Mouse (Mus musculus) heart, adult 9 months (tissue): ENCODE measurements at regions not wholly inside any gene's neighbourhood (a gene's known extent, or its start where the extent isn't known, plus 50 kb on each side); places are given as distances from the start of the nearest gene placed in this dataset.
A peak's percentile ranks its signal among the peaks of the same experiment; 100 is the strongest.

Experiments used
- DNase-seq, 2 experiments: peaks; one replicate each; pipeline ENCODE4 v3.0.0; 2022; ENCODE audit warnings: low spot score in 2 of 2

- no peak for DNase-seq
Measured at GRCm38 (mm10) chr4:9935949-9936348, 938.3 kb upstream of the 2610301B20Rik start.

- peak; percentile 1 to 29 for DNase-seq
Measured at GRCm38 (mm10) chr4:9951441-9951840, 922.9 kb upstream of the 2610301B20Rik start.

GRCm38 (mm10) chr4:9974631-9975030, 899.7 kb upstream of the 2610301B20Rik start:
- no peak for DNase-seq

DNA sequence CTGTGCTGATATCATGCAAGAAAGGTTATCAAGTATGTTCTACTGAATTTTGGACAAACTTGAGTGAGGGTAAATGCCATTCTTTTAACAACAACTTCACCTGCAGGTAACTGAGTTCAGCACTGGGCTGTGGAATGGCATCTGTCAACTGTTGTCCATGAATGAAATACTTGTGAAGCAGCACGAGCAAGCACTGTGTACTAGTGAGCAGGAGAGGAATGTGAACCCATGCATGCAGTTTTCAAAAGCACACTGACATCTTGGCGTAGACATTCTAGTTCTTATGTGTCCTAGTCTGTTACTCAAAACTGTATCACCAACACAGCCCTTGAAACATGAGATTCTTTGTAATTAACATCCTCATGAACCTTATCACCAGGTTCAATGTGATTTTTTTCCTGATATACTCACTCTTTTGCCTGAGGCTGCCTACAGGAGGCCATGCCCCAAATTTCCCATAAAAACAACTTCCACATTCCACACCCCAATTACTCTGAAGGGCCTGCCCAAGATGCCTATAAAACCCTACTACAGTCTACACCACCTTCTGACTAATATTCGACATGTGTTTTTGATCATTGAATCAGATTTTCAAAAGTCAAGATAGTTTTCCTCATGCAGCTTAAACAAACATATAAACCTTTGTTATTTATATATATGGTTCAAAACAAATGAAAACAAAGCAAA, 892.8 kb upstream of the 2610301B20Rik start:
- DNase-seq, result no peak

- no peak for DNase-seq
Measured at GRCm38 (mm10) chr4:9982786-9983525, 891.3 kb upstream of the 2610301B20Rik start.

- DNase-seq, result no peak
Measured at GRCm38 (mm10) chr4:9993871-9994270, 880.4 kb upstream of the 2610301B20Rik start.

- DNase-seq, result no peak
Measured at GRCm38 (mm10) chr4:9994466-9994865, 879.8 kb upstream of the 2610301B20Rik start.

DNA sequence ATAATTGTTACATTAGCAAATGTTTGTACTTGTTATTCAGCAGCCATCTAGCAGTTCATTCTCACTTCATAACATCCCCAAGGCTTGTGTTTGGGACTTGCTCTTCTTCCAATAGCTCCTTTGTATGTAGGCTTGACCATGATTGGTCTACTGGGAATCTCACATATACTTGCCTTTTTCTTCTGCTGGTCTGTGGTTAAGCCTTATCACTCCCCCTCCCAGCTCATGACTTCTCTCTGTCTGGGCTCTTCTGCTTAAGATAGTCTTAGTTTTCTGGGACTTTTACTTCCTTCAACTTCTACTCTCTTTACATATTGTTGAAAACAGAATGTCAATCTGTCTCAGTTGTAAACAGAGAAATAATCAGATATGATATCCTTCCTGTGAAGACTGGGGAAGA, 844.0 kb upstream of the 2610301B20Rik start:
- no peak for DNase-seq

- no peak for DNase-seq
Measured at GRCm38 (mm10) chr4:10031764-10032163, 842.5 kb upstream of the 2610301B20Rik start.

GRCm38 (mm10) chr4:10035336-10035735, 839.0 kb upstream of the 2610301B20Rik start:
- peak in 1 of 2 experiments; percentile 28 for DNase-seq

GRCm38 (mm10) chr4:10041301-10042093, 832.8 kb upstream of the 2610301B20Rik start:
- DNase-seq, result no peak

DNA sequence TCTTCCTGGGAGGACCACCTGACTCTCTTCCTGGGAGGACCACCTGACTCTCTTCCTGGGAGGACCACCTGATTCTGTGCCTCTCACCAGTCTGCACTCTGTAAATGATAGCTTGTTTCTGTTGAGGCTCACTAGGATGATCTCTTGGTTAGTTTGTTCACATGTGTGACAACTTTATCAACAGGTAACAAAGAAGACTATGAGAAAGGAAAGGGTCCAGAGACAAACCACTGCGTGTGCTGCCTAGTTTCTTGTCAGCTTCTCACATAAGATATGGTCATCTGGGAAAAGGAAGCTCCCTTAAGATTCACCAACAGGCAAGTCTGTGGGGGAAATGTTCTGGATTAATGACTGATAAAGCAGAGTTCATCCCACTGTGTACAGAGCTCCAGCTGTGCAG, 825.5 kb upstream of the 2610301B20Rik start:
- no peak for DNase-seq

- DNase-seq, result no peak
Measured at GRCm38 (mm10) chr4:10049411-10049810, 824.9 kb upstream of the 2610301B20Rik start.

DNA sequence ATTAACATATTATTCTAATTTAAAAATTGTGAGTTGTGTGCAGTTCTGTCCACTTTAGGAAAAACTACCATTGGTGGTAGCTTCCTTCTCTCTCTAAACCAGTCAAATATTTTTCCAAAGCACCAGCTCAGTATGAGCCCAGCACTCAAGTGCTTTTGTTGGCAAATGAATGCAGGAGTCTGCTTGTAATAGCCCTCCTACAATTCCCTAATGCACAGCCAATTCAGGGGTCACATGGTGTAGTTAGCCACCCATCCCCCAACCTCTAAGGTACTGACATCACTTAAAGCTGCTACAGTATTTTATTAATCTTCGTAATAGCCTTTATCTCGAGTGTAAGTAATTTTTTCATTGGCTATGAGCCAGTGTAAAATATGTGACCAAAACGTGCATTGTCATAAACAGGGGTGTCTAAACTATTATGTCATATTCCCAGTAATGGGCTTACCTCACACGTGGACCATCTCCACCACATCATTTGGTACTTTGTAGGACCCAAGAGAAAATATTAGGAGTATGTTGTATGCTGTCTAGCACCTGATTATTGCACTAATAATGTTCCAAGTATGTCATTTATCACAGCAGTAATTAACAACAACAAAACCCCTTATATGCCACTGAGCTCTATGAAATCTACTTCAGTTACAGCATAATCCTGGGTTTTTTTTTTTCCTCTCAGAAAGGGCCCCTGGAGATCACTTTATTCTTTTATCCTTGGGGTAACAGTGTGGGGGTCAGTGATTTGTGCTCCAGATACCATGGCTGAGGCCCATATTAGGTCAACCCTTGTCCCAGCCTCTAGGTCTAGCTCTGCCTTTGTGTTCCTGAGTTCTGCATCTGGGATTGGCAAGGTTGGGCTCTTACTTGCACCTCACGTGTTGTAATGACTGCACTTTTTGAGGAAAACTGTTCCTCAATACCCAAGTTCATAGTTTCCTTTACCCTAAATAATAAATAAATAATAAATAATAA, 822.7 kb upstream of the 2610301B20Rik start:
- no peak for DNase-seq

DNA sequence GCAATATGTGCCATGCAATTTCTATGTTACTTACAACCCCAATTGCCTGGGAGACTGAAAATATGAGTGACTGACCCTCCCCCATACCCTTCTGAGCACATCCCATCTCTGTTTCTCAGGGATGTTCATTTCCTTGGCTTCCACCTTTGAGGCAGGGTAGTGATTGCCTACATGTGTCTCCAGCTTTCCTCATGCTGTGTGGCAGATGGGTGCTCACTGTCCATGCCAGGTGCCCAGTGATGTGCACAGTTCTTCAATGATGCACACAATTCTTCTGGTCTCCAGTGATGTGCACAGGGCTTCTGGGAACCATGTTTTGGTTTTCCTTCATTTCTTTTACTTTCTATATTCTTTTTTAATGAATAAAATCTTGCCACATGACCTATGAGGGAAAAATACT, 821.4 kb upstream of the 2610301B20Rik start:
- no peak for DNase-seq

DNA sequence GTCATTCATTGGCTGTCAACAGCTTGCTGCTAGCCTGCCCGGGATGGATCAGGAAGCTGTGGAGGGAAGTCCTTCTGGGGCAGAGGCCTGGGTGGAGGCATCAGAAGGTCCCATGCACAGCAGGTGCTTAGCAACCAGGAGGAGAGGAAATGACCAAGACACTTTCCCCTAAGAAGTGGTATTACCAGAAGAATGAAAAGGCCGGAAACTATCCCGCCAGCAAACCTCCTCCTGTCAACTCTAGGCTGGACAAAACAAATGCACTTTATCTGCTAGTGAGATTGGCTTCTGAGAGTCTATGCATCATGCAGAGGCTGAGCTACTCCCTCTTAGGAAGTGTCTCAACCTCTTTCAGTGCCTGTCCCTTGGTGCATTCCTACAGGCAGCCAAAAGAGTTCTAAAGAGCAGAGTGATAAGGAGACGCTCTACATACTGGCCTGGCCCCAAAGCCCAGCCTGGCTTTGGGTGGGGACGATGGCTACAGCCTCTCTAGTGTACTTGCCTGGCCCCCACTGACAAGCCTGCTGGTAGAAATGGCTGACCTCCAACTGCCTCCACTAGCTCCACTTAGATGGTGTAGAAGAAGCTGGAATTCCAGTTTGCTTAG, 801.7 kb upstream of the 2610301B20Rik start:
- DNase-seq, result peak; percentile 14 to 20

GRCm38 (mm10) chr4:10079565-10080169, 794.6 kb upstream of the 2610301B20Rik start:
- DNase-seq, result no peak

DNA sequence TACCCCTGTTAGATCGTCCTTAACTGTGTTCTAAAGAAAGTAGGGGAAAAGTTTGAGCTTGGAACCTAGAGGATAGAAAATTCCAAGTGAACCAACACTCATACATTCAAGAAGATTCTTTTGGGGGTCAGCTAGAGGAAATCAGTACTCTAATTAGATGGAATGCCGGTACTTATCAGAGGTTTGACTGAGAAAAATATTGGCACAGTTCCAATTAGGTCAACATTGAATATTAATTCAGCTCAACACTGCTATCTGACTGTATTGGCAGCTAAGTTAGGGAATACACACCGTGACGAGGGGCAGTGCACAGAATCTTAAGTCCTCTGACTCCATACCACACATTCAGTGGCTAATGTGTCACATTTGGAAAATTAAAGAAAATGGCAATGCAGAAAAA, 759.5 kb upstream of the 2610301B20Rik start:
- DNase-seq, result no peak

GRCm38 (mm10) chr4:10117964-10118363, 756.3 kb upstream of the 2610301B20Rik start:
- no peak for DNase-seq

GRCm38 (mm10) chr4:10124252-10124651, 750.0 kb upstream of the 2610301B20Rik start:
- DNase-seq, result peak; percentile 8 to 15
